Mouse (Mus musculus): ENCODE results near the gene Rpp14. TPM values are rescaled to one million over a fixed set of nuclear protein-coding genes. Genes with fewer than 3 reads are reported as not detected.

Rpp14 gene
- polyA plus RNA-seq, 1 experiment: 1.2 TPM

- H3K27me3 ChIP-seq (replicated peaks): no peaks in the 10 kb centered on the region
- H3K9me3 ChIP-seq: no peaks in the 10 kb centered on the region
- no peak for TF ChIP-seq FLI1 (IDR thresholded peaks at IDR 0.05; ENCODE audit: low read length)
- TF ChIP-seq GATA1 (IDR thresholded peaks at IDR 0.05; ENCODE audit: borderline replicate concordance, low read length): no peak
- H3K36me3 ChIP-seq (replicated peaks; ENCODE audit: low read length): peaks cover 71% of the 10 kb centered on the region
- H3K4me3 ChIP-seq (replicated peaks): no peak overlapping the region
- H3K4me1 ChIP-seq: no peaks in the 10 kb centered on the region; the same call in 1 of the 2 replicates
Observed at GRCm38 (mm10) chr14:8124046-8124881, 44.1 kb downstream of the Rpp14 start.

DNA sequence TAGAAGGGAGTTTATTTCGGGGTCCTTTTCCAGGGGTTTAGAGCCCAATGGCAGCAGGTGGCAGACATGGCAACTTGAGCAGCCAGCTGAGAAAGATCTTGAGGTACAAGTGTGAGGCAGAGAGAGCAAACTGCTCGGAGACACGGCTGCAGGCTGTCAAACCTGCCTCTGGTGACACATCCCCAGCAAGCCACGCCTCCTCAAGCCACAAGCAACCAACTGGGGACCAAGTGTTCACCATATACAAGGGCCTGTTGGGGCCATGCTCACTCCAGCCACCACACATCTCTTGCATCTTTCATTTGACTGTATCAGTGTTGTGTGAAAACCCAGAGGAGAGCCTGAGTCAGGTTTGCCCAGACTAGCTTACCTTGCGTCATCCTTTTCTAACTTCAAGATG, 47.8 kb downstream of the Rpp14 start:
- no peaks in the 10 kb centered on the region for H3K27me3 ChIP-seq (replicated peaks)
- H3K4me1 ChIP-seq: peaks cover 11% of the 10 kb centered on the region
- no peak overlapping the region for H3K4me3 ChIP-seq (replicated peaks)
- peaks cover 75% of the 10 kb centered on the region for H3K36me3 ChIP-seq (replicated peaks; ENCODE audit: low read length)
- TF ChIP-seq FLI1 (IDR thresholded peaks at IDR 0.05; ENCODE audit: low read length): no peak
- TF ChIP-seq GATA1 (IDR thresholded peaks at IDR 0.05; ENCODE audit: borderline replicate concordance, low read length): no peak
- H3K9me3 ChIP-seq: no peaks in the 10 kb centered on the region

GRCm38 (mm10) chr14:8132789-8133188, 52.6 kb downstream of the Rpp14 start:
- TF ChIP-seq FLI1 (IDR thresholded peaks at IDR 0.05; ENCODE audit: low read length) (no peak), GATA1 (IDR thresholded peaks at IDR 0.05; ENCODE audit: borderline replicate concordance, low read length) (no peak)
- Histone ChIP-seq H3K36me3 (replicated peaks; ENCODE audit: low read length) (peaks cover 59% of the 10 kb centered on the region), H3K27me3 (replicated peaks) (no peaks in the 10 kb centered on the region)

DNA sequence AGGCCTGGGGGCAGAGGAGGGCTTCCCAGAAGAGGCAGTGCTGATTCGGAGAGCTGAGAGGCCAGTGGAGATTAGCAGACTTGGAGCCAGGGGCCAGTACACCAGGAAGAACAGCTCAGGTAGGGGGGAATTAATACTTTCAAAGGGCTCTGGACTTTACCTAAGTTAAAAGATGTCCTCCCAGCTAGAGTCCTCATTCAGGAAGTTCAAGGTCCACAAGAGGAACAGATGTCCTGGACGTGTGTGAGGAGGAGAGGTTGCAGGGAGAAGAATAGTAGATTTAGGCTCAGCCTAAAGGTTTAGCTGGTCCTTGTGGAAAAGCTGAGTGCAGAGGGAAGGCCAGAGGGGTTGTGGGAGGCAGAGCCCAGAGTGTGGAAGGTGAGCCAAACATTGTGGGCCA, 54.1 kb downstream of the Rpp14 start:
- Histone ChIP-seq H3K4me1 (peaks cover 52% of the 10 kb centered on the region), H3K4me3 (replicated peaks) (peak overlapping the region; percentile 47), H3K27me3 (replicated peaks) (no peaks in the 10 kb centered on the region), H3K36me3 (replicated peaks; ENCODE audit: low read length) (peaks cover 69% of the 10 kb centered on the region), H3K9me3 (no peaks in the 10 kb centered on the region)
- TF ChIP-seq FLI1 (IDR thresholded peaks at IDR 0.05; ENCODE audit: low read length): no peak
- TF ChIP-seq GATA1 (IDR thresholded peaks at IDR 0.05; ENCODE audit: borderline replicate concordance, low read length): no peak

More at GRCm38 (mm10) chr14:8132789-8133188, 52.6 kb downstream of the Rpp14 start:
- peak overlapping the region; percentile 21 for H3K4me3 ChIP-seq (replicated peaks)
- H3K4me1 ChIP-seq: peaks cover 47% of the 10 kb centered on the region
- no peaks in the 10 kb centered on the region for H3K9me3 ChIP-seq

DNA sequence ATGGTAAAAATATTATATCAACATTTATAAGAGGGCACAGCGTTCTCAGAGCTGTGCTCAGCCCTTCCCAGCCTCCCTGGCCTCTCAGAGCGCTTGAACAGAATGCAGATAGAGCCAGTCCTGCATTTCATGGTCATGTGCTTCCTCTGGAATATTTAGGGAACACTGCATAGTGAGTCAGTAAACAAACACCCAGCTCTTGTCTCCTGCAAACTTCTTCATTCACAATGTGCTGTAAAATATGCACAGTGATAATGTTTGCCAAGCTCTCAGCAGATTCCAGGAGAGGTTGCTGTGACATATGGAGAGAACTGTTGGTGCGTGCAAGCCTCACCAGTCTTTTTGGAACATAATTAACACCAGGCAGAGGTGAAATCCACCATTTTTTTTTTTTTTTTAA, 55.0 kb downstream of the Rpp14 start:
- TF ChIP-seq GATA1 (IDR thresholded peaks at IDR 0.05; ENCODE audit: borderline replicate concordance, low read length): no peak
- no peak for TF ChIP-seq FLI1 (IDR thresholded peaks at IDR 0.05; ENCODE audit: low read length)
- H3K27me3 ChIP-seq (replicated peaks): no peaks in the 10 kb centered on the region
- H3K36me3 ChIP-seq (replicated peaks; ENCODE audit: low read length): peaks cover 76% of the 10 kb centered on the region
- H3K4me3 ChIP-seq (replicated peaks): peak overlapping the region; percentile 62
- H3K9me3 ChIP-seq: no peaks in the 10 kb centered on the region
- H3K4me1 ChIP-seq: peaks cover 57% of the 10 kb centered on the region

DNA sequence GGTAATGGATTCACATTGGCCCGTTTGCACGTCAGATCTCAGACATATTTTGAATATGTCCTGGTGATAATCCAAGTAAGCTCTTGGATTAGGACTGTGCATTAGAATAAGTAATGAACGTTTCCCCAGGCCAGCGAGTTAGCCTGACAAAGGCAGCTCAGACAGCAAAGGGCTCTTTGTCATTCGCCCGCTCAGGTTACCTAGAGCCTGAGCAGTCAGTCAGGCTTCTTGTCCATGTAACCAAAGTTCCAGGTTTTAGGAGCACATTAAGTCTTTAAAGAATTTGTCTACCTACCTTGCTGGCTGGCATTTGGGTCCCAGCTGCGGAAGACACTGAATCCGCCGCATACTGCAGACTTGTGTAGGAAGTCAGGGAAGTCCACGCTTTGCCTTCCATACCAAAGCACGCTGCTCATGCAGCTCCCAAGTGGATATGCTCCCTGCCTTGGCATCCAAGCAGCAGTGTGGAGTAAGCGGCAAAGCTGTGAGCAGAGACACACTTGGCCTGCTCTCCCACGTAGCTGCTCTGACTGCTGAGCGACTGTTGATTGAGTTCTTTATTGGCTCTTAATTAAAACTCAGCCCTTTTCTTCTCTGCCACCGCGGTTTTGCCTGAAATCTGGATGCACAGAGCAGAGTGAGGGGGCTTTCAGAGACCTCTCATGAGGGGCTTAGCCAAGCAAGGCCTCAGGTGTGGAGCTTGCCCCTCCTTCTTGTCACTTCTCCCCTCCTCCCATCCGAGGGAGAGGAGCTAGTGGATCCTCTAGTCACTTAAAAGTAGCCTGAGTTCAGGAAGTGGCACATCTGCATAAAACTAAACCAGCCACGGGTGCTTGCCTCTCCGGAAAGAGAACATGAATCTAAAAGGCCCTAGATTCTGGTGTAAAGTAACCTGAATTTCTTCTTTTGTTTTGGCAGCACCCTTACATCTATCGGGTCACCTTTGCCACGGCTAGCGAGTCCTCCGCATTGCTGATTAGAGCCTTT, 59.9 kb downstream of the Rpp14 start:
- TF ChIP-seq GATA1 (IDR thresholded peaks at IDR 0.05; ENCODE audit: borderline replicate concordance, low read length) (no peak), FLI1 (IDR thresholded peaks at IDR 0.05; ENCODE audit: low read length) (no peak)
- Histone ChIP-seq H3K4me1 (peaks cover 46% of the 10 kb centered on the region), H3K36me3 (replicated peaks; ENCODE audit: low read length) (peaks cover 86% of the 10 kb centered on the region), H3K27me3 (replicated peaks) (no peaks in the 10 kb centered on the region), H3K9me3 (no peaks in the 10 kb centered on the region), H3K4me3 (replicated peaks) (no peak overlapping the region)

DNA sequence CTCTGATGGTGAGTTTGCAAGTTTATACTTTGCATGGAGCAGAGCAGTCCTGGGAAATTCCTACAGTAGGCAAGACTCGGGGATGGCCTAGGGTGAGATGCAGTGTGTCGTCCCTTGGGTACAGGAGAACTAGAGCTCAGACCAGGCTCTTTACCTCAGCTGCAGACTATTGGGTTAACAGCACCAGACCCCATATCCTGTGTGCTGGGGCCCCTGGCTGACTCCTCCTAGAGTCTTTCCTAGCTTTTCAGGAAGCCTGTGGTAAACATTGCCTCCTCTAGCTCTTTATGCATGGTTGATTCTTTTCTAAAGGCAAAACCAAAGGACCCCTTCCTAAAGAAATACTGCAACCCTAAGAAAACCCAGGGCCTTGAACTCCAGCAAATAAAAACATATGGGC, 61.0 kb downstream of the Rpp14 start:
- H3K4me1 ChIP-seq: peaks cover 40% of the 10 kb centered on the region
- no peaks in the 10 kb centered on the region for H3K27me3 ChIP-seq (replicated peaks)
- TF ChIP-seq GATA1 (IDR thresholded peaks at IDR 0.05; ENCODE audit: borderline replicate concordance, low read length) (no peak), FLI1 (IDR thresholded peaks at IDR 0.05; ENCODE audit: low read length) (no peak)
- H3K4me3 ChIP-seq (replicated peaks): no peak overlapping the region
- H3K36me3 ChIP-seq (replicated peaks; ENCODE audit: low read length): peaks cover 93% of the 10 kb centered on the region
- no peaks in the 10 kb centered on the region for H3K9me3 ChIP-seq

Other genes starting within 250 kb of the Rpp14 start
- gene Gm45521, start 123.1 kb upstream of the Rpp14 start, polyA plus RNA-seq (2012; ENCODE audit: insufficient read depth, low replicate concordance): not detected in 2 replicates
- gene Dnase1l3, start 85.8 kb upstream of the Rpp14 start, polyA plus RNA-seq (2012; ENCODE audit: insufficient read depth, low replicate concordance): not detected in 2 replicates
- not detected in 2 replicates for gene Abhd6, start 77.5 kb upstream of the Rpp14 start, polyA plus RNA-seq (2012; ENCODE audit: insufficient read depth, low replicate concordance)
- 3.5 and 7.4 TPM in 2 replicates for gene Pxk, start 17.8 kb downstream of the Rpp14 start, polyA plus RNA-seq (2012; ENCODE audit: insufficient read depth, low replicate concordance)
- gene Pdhb, start 92.7 kb downstream of the Rpp14 start, polyA plus RNA-seq (2012; ENCODE audit: insufficient read depth, low replicate concordance): 47.0 TPM in 1 of 2 replicates, not detected in the other
- 0.16 TPM in 1 of 2 replicates, not detected in the other for gene Kctd6, start 133.8 kb downstream of the Rpp14 start, polyA plus RNA-seq (2012; ENCODE audit: insufficient read depth, low replicate concordance)
- gene Acox2, start 179.0 kb downstream of the Rpp14 start, polyA plus RNA-seq (2012; ENCODE audit: insufficient read depth, low replicate concordance): not detected in 2 replicates
- not detected in 2 replicates for gene Fam107a, start 237.7 kb downstream of the Rpp14 start, polyA plus RNA-seq (2012; ENCODE audit: insufficient read depth, low replicate concordance)

Measured in megakaryocyte, embryonic 14.5 days (primary cell).